Mouse (Mus musculus) embryo, embryonic 11.5 days (tissue): ENCODE measurements around the gene Pkp1.

ENCODE experiments used
- DNase-seq: peaks from one replicate; pipeline ENCODE4 v3.0.0-alpha.2; 2012; ENCODE audit warnings: low read depth, low spot score

Pkp1 gene

DNA sequence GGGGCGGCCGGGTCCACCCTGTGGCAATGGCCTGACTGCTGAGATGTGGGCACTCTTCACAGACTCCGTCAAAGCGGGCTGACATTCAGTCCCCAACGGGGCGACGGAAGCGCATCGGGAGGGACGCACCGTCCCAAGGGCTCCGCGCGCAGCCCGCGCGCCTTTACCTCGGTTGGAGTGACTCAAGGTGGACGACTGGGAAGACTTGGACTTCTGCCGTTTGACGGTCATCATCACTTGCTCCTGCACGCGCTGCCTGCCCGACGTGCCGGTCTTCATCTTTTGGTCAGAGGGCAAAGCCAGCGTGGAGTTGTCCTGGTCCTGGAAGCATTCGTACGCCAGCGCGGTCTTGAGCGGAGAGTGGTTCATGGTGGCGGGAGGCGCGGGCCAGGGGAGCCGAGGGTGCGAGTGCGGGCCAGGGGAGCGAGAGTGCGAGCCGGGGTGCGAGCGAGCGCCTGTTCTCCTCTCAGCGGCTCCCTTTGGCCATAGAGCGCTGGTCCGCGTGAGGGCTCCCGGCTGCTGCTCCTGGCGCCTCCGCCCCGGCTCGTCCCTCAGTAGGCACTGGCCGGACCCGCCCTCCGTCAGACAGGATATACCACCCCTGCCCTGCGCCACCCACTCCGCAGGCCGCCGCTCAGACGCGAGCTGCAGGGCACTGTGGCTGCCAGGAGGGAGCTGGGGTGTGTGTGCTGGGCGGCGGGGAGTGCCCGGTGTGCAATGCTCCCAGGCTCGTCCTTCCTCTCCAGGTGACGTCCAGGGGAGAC, at the start of gene Pkp1:
Gene Pkp1, minus strand, starts transcription at position 564 of the 764 bp plus-strand sequence.
- DNase-seq, result no peak

DNA sequence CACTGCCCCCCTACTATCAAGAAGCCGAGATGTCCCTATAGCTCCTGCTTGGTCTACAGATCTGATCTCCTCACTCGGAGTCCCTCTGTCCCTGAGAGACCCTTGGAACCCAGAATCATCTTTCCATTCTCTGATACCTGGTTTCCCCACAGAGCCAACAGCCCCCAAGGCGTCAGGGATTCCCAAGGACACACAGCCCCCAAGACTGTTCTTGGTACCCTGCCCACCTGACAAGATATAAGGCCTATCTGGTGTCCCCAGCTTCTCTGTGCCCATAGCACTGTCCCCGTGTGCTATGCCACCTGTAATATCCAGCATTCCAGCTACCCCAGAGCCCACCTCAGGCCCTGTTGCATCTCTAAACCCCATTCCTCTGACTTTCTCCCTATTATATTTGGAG, 48.7 kb upstream of the Pkp1 start:
- no peak for DNase-seq

DNA sequence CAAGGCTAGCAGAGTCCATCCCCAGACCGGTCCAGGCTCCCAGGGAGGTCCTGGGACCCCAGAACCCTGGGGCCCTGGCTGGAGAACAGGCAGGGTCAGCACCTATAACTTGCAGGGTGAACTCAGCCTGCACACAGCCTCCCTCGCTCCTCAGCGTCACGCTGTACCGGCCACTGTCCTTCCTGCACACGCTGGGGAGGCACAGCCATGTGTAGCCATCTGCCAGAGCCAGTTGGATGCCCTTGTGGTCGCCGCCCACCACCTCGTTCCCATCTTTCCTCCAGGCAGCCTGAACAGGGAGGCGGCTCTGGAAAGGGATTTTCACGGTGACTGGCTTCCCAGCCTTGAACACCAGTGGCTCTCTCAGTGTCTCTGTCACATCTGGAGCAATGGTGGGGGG, 45.6 kb upstream of the Pkp1 start:
- DNase-seq, result no peak

DNA sequence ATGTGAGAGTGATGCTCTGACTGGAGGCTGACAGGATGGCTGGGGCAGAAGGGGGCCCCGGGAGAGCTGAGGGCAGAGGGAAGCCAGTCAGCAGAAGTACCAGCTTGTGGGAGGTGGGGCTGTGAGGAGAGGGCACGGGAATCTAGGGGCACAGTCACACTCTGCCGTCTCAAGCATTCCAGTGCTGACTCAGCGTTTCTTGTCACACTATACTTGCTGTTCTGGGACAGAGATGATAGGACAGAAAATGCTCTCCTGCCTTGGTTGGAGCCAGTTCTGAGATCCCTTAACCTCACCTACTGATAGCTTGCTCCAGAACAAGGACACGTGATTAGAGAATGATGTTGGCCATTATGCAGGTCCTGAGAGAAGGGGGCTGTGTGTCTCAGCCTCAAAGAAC, 44.2 kb upstream of the Pkp1 start:
- no peak for DNase-seq

DNA sequence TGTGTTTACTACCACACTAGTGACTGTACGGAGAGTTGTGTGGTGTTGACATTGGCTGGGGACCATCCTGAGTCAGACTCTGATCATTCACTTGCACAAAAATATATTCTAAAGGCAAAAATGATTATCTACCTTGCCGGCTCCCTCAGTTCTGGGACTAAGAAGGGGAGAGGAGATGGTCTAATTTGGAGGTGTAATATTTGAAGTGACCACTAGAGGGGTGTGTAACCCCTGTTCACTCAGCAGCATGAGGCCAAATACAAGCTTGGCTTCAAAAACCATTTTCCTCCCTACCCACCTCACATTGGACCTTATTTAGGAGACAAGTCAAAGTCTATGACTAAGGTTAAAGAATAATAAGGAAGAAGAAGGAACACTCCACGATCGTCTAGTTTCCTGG, 39.5 kb upstream of the Pkp1 start:
- DNase-seq, result peak; percentile 43

DNA sequence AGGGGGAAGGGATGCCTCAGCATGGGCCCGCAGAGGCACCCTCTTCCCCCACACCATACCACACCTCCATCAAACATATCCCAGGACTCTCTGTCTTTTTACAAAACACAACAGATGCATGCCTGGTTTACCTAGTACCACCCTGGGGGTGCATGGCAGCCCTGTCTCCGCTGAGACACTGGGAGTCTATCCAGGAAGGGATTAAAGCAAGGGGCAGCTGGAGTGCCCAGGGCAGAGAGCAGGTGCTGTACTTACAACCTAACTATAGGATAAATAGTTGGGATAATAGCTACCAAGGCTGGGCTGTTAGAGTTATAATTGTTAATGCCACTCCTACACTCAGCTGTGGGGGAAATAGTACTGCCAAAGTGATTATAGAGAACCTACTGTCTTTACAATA, 29.9 kb upstream of the Pkp1 start:
- DNase-seq, result no peak

DNA sequence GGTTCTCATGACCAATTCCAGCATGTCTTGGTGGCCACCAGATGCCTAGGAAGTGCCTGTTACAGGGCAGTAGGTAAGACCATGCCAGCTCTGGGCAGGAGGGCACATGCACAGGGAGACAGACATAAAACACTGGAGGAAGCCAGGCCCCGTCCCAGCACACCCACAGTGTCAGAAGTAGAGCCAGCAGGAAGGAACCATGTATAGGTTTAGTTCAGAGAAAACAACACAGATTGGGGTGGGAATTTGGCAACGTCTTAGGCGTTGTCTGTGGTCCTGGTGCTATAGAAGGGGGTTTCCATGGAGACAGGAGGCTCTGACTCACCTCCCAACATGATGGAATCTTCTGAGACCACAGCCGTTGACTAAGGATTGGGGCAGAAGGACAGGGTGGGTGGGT, 27.2 kb upstream of the Pkp1 start:
- no peak for DNase-seq

DNA sequence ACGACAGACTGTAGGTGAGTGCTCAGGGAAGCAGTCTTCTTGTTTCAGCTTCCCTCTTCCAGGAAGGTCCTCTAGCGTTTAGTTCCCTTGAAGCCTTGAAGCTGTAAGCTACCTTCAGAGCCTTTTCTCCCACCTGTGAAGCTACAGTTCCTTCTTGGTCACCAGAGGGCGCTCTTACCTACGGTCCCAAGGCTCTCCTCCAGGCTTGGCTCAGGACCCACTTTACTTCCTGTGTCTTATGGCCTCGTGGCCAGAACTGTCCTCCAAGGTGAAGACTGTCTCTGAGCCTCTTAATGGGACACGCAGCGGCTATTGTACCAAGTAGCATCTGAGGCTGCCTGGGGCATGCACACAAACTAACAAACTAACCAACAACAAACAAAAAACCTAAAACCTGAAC, 26.7 kb upstream of the Pkp1 start:
- peak; percentile 32 for DNase-seq

DNA sequence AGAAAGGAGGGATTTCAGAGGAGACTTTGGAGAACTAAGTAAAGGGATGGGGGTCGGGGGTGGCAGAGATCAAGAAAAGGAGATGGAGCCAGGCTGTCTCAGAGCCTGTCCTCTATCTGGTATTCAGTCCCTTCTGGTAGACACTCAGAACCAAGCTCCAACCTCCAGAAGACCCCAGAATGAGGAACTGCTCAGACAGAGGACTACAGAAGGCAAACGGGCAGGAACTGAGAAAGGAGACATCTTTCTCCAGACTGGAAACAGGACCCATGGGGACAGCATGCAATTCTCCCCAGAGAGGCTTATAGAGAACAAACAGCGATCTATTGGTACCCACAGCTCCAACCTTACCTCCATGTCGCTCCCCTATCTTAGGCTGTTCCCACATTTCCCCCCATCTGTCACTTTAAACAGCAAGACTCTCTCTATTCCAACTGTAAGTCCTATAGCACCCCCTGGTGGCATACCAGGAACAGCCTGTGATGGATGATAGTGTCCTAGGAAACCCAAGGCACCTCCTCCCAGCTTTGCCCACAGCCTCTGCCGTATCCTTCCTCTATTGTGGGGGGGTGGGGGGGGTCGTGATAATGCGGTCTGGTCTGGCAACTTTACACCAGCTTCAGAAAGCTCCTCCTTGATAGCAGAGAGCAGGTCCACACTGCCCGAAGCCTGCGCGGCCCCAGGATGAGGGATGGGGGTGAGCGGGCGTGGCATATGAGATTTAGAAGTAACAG, 25.7 kb upstream of the Pkp1 start:
- peak; percentile 72 for DNase-seq

DNA sequence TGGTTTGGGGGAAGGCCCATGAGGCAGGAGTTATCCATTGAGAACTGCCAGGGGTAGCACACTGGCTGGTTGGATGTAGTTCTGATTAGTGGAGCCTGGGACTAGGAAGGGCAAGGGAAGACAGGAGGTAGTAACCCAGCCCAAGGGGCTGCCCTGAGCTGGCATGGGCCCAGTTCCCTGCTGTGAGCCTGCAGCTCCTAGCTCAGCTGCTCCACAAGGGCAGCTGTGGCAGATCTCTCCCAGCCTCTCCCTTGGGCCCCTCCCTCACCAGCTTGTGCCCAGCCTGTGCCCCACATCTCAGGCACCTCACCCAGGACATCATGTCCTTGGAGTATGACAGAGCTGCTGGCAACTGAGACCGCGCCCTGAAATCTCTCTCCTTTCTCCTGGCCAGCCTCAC, 24.7 kb upstream of the Pkp1 start:
- DNase-seq, result no peak

DNA sequence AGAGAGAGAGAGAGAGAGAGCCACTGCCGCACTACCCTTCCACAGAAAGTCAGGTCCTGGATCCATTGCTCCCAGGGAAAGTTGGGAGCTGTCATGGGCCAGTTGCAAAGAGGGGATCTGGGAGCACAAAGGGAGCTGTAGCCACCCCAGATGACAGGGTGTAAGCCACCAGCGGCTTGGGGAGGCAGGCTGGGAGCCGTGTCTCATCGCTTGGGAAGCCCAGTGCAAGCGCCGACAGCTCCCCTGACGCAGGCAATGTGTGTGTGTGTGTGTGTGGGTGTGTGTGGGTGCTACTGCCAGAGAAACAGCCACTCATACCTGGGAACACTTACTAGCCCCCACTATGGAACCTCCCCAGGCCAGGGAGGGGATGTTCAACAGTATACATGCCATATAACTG, 23.1 kb upstream of the Pkp1 start:
- DNase-seq, result no peak

DNA sequence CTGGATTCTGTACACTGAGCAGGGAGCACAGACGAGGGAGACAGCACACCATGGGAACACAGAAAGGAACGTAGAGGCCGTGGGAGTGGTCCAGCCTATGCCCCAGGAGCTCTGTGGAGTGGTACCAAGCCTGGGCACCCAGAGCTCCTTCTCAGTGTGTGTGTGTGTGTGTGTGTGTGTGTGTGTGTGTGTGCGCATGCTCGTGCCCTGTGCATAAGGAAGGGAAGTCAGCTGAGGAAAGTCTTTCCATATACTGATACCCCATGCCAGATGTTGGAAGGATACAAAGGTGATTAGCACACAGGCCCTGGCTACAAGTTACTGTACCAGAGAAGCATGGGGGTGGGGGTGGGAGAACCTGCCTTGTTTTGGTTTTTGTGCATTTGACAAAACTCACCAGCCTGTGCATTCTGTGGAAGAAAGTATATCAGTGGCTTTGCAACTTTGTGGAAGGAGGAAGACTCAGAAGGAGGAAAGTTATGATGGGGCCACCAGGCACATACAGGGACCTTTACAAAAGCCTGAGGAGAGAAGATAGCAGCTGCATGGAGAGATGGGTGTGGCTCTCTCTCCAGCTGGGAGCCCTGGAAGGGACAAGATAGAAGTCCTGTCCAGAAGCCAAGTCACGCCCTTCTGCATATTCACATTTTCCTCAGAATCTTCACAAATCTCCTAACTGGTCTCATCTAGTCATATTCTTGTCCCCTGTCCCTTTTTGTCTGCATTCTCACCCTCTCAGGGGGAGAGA, 22.4 kb upstream of the Pkp1 start:
- no peak for DNase-seq

DNA sequence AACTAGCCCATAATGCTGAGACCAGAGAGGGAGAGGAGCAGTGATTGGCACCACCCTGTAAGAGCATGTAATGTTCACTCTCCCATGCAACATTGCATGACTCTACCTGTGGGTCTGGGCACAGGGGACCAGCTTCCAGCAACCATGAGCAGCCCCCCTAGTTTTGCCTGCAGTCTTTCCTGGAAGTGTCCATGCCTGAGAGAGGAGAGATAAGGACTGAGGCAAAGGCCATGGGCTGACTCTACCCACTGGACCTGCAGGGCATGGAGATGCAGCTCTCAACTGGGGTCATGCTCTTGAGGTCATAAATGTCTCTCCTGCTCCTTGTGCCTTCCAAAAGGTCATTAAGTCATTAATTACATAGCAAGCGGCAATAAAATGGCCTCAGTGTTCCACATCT, 17.1 kb upstream of the Pkp1 start:
- no peak for DNase-seq

DNA sequence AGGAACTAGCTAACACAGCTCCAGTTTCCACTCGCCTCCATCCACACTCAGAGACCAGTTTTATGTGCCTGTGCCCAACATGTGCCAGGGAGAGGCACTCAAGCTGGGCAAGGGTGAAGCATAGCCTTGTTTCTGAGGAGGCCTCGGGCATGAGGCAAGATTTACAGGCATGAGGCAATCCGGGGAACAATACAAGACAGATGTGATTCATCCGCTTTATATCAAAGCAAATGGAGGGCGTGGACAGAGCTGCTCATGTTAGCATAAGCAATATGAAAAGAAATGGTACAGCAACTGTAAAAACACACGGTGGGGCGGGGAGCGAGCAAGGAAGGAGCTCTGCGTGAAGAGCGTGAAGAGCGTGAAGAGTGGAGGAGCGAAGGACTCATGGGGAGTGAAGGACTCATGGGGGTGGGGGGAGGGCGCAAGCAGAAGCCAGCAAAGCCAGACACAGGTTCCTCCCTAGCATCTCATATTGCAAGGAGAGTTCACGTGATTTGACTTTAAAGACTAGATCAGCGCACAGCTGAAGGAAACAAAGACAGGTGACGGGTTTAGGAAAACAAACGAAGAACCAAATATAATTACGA, 14.8 kb upstream of the Pkp1 start:
- DNase-seq, result no peak

DNA sequence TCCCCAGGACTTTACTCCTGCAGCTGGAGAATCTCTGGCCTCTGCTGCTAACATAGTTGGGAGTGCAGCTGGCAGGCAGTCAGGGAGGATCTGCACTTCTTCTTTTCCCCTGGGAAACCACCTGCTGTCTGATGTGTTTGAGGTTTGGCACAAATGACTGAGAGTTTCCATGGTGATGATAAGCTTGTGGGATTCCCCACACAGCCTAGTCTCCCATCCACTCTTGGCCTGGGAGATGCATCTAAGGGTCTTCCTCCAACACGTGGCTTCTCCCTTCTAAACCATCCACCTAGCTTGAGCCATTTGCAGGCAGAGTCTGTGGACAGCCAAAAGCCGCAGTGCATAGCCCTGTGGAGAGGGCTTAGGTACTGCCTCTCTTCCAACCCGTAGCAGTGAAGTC, 10.9 kb upstream of the Pkp1 start:
- no peak for DNase-seq

DNA sequence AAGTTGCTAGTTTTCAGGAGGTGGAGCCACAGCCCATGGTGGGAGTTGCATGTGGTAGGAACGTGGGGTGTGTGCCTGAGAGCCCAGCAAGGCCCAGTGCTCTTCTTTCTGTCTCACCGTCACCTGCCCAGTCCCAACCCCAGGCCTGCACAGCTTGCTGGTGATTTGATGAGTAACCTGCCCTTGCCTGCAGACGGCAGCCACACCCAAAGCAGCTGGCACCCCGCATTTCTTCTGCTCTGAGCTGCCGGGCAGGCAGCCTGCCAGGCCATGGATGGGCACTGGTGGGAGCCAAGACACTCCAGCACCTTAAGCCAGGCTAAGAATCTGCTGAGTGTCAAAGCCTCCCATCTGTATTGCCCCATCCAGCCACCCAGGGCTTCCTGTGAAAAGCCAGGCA, 6.8 kb upstream of the Pkp1 start:
- no peak for DNase-seq

DNA sequence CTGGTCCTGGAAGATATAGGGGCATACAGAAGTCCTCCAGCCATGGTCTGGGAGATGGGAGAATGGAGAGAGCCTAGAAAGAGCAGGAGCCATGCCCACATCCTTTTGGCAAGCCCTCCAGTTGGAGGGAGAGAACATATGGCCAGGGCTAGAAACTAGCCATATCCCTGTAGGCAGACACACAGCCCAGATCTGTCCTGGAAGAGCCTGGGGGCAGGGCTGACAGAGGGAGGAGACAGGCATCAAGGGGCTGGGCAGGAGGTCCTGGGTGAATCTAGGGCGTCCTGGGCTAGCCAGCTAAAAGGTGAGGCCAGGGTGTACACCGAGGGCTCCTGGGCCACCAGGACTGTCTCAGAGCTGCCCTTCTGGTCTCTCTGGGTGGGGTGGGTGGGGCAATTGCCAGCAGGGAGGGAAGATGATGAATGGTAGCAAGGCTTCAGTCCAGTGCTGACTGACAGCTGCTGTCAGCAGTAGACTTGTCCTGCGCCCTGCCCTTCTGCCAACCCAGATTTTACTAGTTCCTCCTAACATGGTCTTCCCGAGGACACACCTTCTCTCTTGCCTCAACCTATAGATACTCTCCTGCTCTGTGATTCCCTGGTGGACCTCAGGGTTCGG, 5.5 kb upstream of the Pkp1 start:
- no peak for DNase-seq

DNA sequence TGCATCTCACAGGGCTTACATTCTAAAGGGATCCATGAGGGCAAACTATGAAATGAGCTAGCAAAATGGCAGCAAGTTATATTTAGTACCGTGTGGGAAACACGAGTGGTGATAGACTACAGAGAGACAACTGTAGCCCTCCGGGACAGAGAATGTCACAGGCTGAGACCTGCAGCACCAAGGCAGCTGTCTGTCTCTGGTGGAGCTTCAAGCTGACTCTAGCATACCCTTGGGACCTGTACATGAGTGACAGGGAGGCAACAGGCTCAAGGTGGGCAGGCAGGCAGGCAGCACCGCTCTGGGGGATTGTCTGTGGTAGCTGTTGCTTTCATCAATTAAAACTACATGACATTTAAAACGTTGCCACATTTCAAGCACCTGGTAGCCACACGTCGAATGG, 4.2 kb upstream of the Pkp1 start:
- no peak for DNase-seq

DNA sequence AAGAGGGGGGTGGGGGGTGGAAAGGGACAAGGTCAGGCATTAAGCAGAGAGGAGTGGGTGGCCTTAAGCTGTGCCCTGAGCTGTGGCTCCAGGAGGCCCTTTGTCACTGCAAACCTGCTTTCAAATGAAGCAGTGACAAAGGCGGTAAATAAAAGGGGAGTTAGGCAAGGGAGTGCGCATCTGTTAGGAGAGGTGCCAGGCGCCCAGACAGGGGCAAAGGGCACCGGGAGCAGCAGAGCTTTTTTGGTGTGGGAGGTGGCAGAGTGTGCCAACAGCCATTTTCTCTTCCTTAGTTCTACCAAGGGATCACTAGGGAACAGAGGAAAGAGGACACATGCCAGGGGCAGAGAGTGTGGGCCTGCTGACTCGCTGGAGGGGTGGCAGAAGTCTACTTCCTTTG, 1.8 kb downstream of the Pkp1 start:
- no peak for DNase-seq

DNA sequence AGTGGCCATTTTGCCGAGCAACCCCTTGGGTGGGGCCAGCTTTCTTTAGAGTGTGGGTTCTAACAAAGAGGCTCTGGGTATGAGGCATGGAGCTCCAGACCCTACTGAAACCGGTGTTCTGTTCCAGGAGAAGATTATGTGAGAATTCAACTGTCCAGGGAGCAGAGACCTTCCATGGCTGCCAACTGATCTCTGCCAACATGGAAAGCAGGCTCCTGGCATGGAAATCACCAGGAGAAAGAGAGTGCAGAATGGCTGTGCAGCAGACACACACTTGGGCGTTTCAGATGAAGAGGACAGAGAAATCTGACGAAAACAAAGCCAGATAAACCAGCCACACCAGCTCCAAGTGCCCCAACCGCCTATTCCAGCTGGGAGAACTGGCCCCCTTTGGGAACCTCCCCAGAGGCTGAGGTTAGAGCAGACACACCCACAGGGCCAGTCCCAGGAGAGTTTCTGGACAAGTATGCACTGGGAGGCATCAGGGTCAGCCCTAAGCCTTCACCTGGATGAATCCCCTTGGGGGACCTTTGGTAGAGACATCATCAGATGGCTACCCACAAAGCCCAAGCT, 2.4 kb downstream of the Pkp1 start:
- no peak for DNase-seq

DNA sequence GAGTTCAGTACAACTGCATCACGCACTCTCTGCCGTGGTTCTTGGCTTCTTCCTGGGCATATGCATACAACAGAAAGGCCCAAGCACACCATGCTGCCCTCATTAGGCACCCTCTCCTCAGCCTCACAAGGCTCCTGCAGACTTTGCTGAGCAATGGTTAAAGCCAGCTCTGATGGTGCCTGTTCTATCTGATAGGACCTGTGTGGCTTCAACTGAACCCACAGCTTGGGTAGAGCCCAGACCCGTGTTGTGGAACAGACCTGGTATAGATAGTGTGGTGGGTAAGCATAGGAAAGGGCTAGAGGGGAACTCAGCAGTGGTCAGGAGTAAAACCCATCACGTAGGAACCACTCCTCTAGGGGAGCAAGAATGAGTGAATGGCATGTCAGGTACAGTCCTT, 5.3 kb downstream of the Pkp1 start:
- DNase-seq, result no peak

DNA sequence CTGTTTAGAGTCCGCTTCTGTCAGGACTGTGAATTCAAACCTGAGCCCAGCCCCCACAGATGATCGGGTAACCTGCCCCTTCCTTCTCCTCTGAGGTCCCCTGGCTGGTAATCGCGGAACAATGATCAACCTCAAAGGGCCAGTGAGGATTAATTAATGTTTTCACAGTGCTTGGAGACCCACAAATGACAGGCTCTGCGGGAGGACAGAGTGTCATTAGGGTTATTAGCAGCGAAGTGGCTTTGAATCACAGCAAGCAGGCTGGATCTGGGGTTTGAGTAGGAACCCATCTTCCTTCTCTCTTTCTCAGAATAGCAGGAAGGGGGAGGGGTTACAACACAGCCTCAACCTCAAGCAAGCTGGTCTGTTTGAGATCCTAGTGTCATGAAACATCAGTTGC, 9.6 kb downstream of the Pkp1 start:
- DNase-seq, result no peak
